Comparison of ENCODE assay signal across 29 mouse cellular contexts in the genomic region with DNA sequence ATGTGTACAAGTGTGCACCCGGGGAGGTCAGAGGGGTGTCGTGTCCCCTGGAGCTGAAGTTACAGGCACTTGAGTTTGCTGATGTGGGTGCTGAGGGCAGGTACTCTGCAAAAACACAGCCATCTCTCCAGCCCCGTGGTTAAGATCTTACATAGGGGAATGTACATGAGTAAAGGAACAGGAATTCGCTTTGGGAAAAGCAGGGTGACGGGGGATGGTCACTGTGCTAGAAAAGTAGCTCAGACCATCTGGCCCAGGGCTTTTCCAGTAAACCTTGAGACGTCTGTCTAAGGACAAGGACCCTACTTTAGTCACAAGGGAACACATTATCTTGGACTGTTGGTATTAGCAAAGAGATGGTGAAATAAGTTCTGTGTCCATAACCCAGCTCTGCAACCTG. TPM values are rescaled to one million over a fixed set of nuclear protein-coding genes. Genes with fewer than 3 reads are reported as not detected.
DNase-seq lines count a peak whose midpoint lies in the region; TF ChIP-seq lines count a peak whose summit lies in the region.
"Had no signal": no experiment of that assay in that cellular context is flagged by ENCODE, and none has a peak within 500 bp of the region (broad histone marks: within the 10 kb centered on the region; RNA-seq: fewer than 3 reads in every experiment).

No protein-coding gene starts in this region.

- peaks cover 18% of the 10 kb centered on the region for H3K4me1 ChIP-seq in embryonic fibroblast, embryonic 13.5 days (ENCODE audit: control insufficient read depth, insufficient read depth, low read length)

- H3K4me3 ChIP-seq in embryonic fibroblast, embryonic 13.5 days (ENCODE audit: insufficient read depth, low read length), result no peak overlapping the region
- H3K4me3 ChIP-seq: embryonic facial prominence, embryonic 12.5 days; forebrain, embryonic 12.5 days; gastrocnemius, adult 2 months; heart, adult 2 months; heart, embryonic 15.5 days; hindbrain, embryonic 13.5 days; intestine, embryonic 15.5 days had no signal

- no peak for TF ChIP-seq POLR2A in embryonic fibroblast, embryonic 13.5 days (IDR thresholded peaks at IDR 0.05; ENCODE audit: low read depth, low read length)

- H3K27ac ChIP-seq in embryonic fibroblast, embryonic 13.5 days (ENCODE audit: insufficient read depth, low read length), result peak overlapping the region; percentile 87
- H3K27ac ChIP-seq: embryonic facial prominence, embryonic 12.5 days; forebrain, embryonic 12.5 days; gastrocnemius, adult 2 months; heart, adult 2 months; heart, embryonic 15.5 days; hindbrain, embryonic 13.5 days; intestine, embryonic 15.5 days had no signal

- DNase-seq in adrenal gland, adult 2 months, result peak; percentile 48
- DNase-seq in adrenal gland, postnatal 25 days, result no peak
- peak; percentile 13 for DNase-seq in lung, postnatal 10 days
- DNase-seq in lung, postnatal 36 days, result no peak
- peak; percentile 70 for DNase-seq in Muller cell, postnatal 12 days (ENCODE audit: inconsistent ontology term)
- no peak for DNase-seq in gastrocnemius, postnatal 14 days
- no peak for DNase-seq in cerebellum, postnatal 4 days (ENCODE audit: low spot score in 2 of 2)
- DNase-seq: cerebellum, adult 11 months; cerebellum, adult 8-10 months; cerebellum, postnatal 14 days; forebrain, postnatal 0 days; gastrocnemius, adult 2 months; heart, adult 2 months; heart, postnatal 14 days; kidney, adult 18-20 months had no signal

- no peak for TF ChIP-seq CTCF in embryonic fibroblast, embryonic 13.5 days (IDR thresholded peaks at IDR 0.05; ENCODE audit: borderline replicate concordance, insufficient read depth, low read length)

- intact Hi-C loops in gastrocnemius, postnatal 14 days (cut with DNase I; ENCODE audit: low total_unique reads), result no loop called here

RNA-seq across cellular contexts. Expression of gene Desi1, which starts 21.7 kb away (rescaled TPM):
- 100 to 1,000 TPM in 1 of 2 experiments, 10 to 100 TPM in 1; 56.0 to 149 TPM for total RNA-seq in adrenal gland, adult 2 months (2021)
- 100.0 and 101 TPM in 2 replicates for polyA plus RNA-seq in adrenal gland, adult 2 months (2012; rRNA removed)
- 80.3 and 81.7 TPM in 2 replicates for total RNA-seq in adrenal gland, postnatal 25 days (2021)
- 49.4 and 50.2 TPM in 2 replicates for polyA plus RNA-seq in embryonic fibroblast, embryonic 13.5 days (2011; ENCODE audit: insufficient read length, low read depth, missing spikeins)
- 10 to 100 TPM; 18.8 to 23.9 TPM for total RNA-seq in gastrocnemius, postnatal 14 days (2021)

RNA-seq across cellular contexts. Expression of gene Xrcc6, which starts 24.3 kb away (rescaled TPM):
- total RNA-seq in adrenal gland, adult 2 months (2021), result 10 to 100 TPM; 73.2 to 87.0 TPM
- polyA plus RNA-seq in adrenal gland, adult 2 months (2012; rRNA removed), result 23.8 and 27.6 TPM in 2 replicates
- 81.4 and 102 TPM in 2 replicates for total RNA-seq in adrenal gland, postnatal 25 days (2021)
- polyA plus RNA-seq in embryonic fibroblast, embryonic 13.5 days (2011; ENCODE audit: insufficient read length, low read depth, missing spikeins), result 37.4 and 38.1 TPM in 2 replicates
- 10 to 100 TPM; 22.0 to 26.6 TPM for total RNA-seq in gastrocnemius, postnatal 14 days (2021)

RNA-seq across cellular contexts. Expression of gene 1700029P11Rik, which starts 31.6 kb away (rescaled TPM):
- total RNA-seq in adrenal gland, adult 2 months (2021), result not detected
- not detected in 2 replicates for polyA plus RNA-seq in adrenal gland, adult 2 months (2012; rRNA removed)
- not detected in 2 replicates for total RNA-seq in adrenal gland, postnatal 25 days (2021)
- polyA plus RNA-seq in embryonic fibroblast, embryonic 13.5 days (2011; ENCODE audit: insufficient read length, low read depth, missing spikeins), result not detected in 2 replicates
- not detected for total RNA-seq in gastrocnemius, postnatal 14 days (2021)
- total RNA-seq: forebrain, postnatal 0 days; G1E; gastrocnemius, adult 2 months; gastrocnemius, postnatal 4 days; heart, adult 2 months; heart, postnatal 14 days; hematopoietic stem cell, adult 5-6 weeks had no signal
- polyA plus RNA-seq: brain, embryonic 14.5 days; CD4-positive, CD25-positive, alpha-beta regulatory T cell, adult 4 months; cortical plate, adult 2 months; embryonic facial prominence, embryonic 12.5 days; forebrain, embryonic 12.5 days; forebrain, postnatal 0 days; G1E; heart, adult 2 months; heart, embryonic 11.5 days; heart, embryonic 15.5 days; hindbrain, embryonic 13.5 days; intestine, embryonic 15.5 days; kidney, embryonic 14.5 days had no signal

RNA-seq across cellular contexts. Expression of gene Snu13, which starts 35.5 kb away (rescaled TPM):
- total RNA-seq in adrenal gland, adult 2 months (2021), result 10 to 100 TPM; 84.9 to 91.7 TPM
- 61.5 and 68.6 TPM in 2 replicates for polyA plus RNA-seq in adrenal gland, adult 2 months (2012; rRNA removed)
- total RNA-seq in adrenal gland, postnatal 25 days (2021), result 83.1 and 99.8 TPM in 2 replicates
- 176 and 193 TPM in 2 replicates for polyA plus RNA-seq in embryonic fibroblast, embryonic 13.5 days (2011; ENCODE audit: insufficient read length, low read depth, missing spikeins)
- 10 to 100 TPM; 40.3 to 46.7 TPM for total RNA-seq in gastrocnemius, postnatal 14 days (2021)

RNA-seq across cellular contexts. Expression of gene 4930407I10Rik, which starts 47.0 kb away (rescaled TPM):
- total RNA-seq in adrenal gland, adult 2 months (2021), result not detected
- not detected in 2 replicates for polyA plus RNA-seq in adrenal gland, adult 2 months (2012; rRNA removed)
- total RNA-seq in adrenal gland, postnatal 25 days (2021), result not detected in 2 replicates
- polyA plus RNA-seq in embryonic fibroblast, embryonic 13.5 days (2011; ENCODE audit: insufficient read length, low read depth, missing spikeins), result not detected in 2 replicates
- total RNA-seq in gastrocnemius, postnatal 14 days (2021), result not detected
- total RNA-seq: forebrain, postnatal 0 days; gastrocnemius, adult 2 months; gastrocnemius, postnatal 4 days; heart, adult 2 months; heart, postnatal 14 days; hematopoietic stem cell, adult 5-6 weeks had no signal
- polyA plus RNA-seq: CD4-positive, CD25-positive, alpha-beta regulatory T cell, adult 4 months; cortical plate, adult 2 months; forebrain, embryonic 12.5 days; forebrain, postnatal 0 days; G1E; heart, adult 2 months; heart, embryonic 11.5 days; heart, embryonic 15.5 days; hindbrain, embryonic 13.5 days; intestine, embryonic 15.5 days; kidney, embryonic 14.5 days had no signal

Comparison
In these comparisons a context has a peak if more than half of its experiments do, and no peak if none do; other contexts are left out.
1. DNase-seq: peak in adrenal gland, adult 2 months (single experiment), lung, postnatal 10 days (single experiment) and Muller cell, postnatal 12 days (single experiment); none in adrenal gland, postnatal 25 days (single experiment), lung, postnatal 36 days (single experiment), gastrocnemius, postnatal 14 days (single experiment) and cerebellum, postnatal 4 days (0 of 2).